Comparison of ENCODE assay signal across 9 mouse cellular contexts in the genomic region with DNA sequence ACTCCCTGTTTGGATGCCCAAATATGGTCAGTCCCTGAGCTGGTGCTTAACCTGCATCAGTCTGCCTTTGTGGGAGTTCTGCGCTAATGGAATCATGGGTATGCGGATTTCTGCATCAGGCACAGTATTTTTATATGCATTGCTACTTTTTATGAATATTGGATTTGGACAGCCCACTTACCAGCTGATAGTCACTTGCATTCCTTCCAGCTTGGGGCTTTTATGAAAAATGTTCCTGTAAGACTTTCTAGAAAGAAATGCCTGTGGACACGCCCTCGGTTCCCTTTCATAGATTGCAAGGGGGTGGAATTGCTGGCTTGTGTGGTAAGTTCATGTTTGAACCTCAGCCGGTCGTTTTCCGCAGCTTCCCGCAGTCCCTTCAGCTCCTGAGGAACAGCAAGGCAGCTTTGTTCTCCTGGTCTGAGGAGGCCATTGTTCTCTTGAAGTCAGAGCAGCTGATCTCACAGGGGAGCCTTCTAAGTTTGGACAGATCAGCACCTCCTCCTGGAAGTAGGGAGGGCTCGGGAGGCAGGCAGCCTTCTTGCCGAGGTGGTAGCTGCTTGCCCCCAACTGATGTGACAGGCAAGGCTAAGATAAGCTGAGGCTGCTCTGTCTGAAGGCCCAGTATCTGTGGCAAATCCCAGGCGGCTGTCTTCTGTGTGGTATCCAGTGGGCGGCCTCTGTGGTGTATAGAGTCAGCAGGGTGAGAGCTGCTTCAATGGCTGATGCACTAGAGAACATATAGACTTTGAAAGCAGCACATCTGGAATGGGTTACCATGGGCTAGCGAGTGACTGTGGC.
DNase-seq lines count a peak whose midpoint lies in the region; ATAC-seq lines count a peak whose summit lies in the region.
"Had no signal": no experiment of that assay in that cellular context is flagged by ENCODE, and none has a peak within 500 bp of the region (broad histone marks: within the 10 kb centered on the region; RNA-seq: fewer than 3 reads in every experiment).

No protein-coding gene starts in this region.

- H3K27ac ChIP-seq in heart, embryonic 10.5 days: peak overlapping the region; percentile 60
- H3K27ac ChIP-seq in neural tube, embryonic 15.5 days (replicated peaks): no peak overlapping the region
- H3K27ac ChIP-seq in limb, embryonic 11.5 days (replicated peaks; ENCODE audit: low read depth, low read length): no peak overlapping the region
- H3K27ac ChIP-seq: hindbrain, embryonic 15.5 days had no signal

- no peak overlapping the region for H3K4me2 ChIP-seq in neural tube, embryonic 15.5 days
- H3K4me2 ChIP-seq in limb, embryonic 11.5 days (ENCODE audit: low read depth, severe bottlenecking): no peak overlapping the region
- H3K4me2 ChIP-seq: hindbrain, embryonic 15.5 days had no signal

- DNase-seq in heart, embryonic 10.5 days (ENCODE audit: low spot score): no peak
- no peak for DNase-seq in heart, adult 9 months (ENCODE audit: low spot score in 2 of 2)
- peak; percentile 42 for DNase-seq in neural tube, embryonic 10.5 days (ENCODE audit: extremely low spot score, low spot score)
- peak; percentile 41 for DNase-seq in limb, embryonic 11.5 days (ENCODE audit: low spot score)
- peak; percentile 68 for DNase-seq in telencephalon, adult 2 months (ENCODE audit: low read depth, low spot score)

- peak overlapping the region; percentile 0; the same call in 1 of the 2 replicates for H3K4me3 ChIP-seq in heart, embryonic 10.5 days
- no peak overlapping the region for H3K4me3 ChIP-seq in neural tube, embryonic 15.5 days (replicated peaks)
- H3K4me3 ChIP-seq in limb, embryonic 11.5 days (ENCODE audit: low read depth, low read length): no peak overlapping the region
- H3K4me3 ChIP-seq: hindbrain, embryonic 15.5 days had no signal

- 17% methylated on average over 13 of the region's 13 CpGs for WGBS in heart, embryonic 10.5 days
- WGBS in neural tube, embryonic 15.5 days: 23% methylated on average over 13 of the region's 13 CpGs
- 35% methylated on average over 13 of the region's 13 CpGs for WGBS in limb, embryonic 11.5 days

- H3K9ac ChIP-seq in neural tube, embryonic 15.5 days (replicated peaks): no peak overlapping the region
- H3K9ac ChIP-seq in limb, embryonic 11.5 days (ENCODE audit: low read length): no peak overlapping the region
- H3K9ac ChIP-seq: hindbrain, embryonic 15.5 days had no signal

- H3K9me3 ChIP-seq in heart, embryonic 10.5 days: no peaks in the 10 kb centered on the region
- H3K9me3 ChIP-seq in neural tube, embryonic 15.5 days (replicated peaks): no peaks in the 10 kb centered on the region
- H3K9me3 ChIP-seq in limb, embryonic 11.5 days (ENCODE audit: control insufficient read depth, low read length): no peaks in the 10 kb centered on the region
- H3K9me3 ChIP-seq: hindbrain, embryonic 15.5 days had no signal

- ATAC-seq in neural tube, embryonic 15.5 days (ENCODE audit: low FRiP score): no peak
- ATAC-seq in limb, embryonic 11.5 days (ENCODE audit: insufficient number of reproducible peaks, low FRiP score, low TSS enrichment, low read depth): no peak
- no peak for ATAC-seq in cerebellum, adult (ENCODE audit: insufficient number of reproducible peaks, low FRiP score, low TSS enrichment)
- no peak for ATAC-seq in inflammation-experienced regulatory T-cells, adult 6 months

- H3K27me3 ChIP-seq in heart, embryonic 10.5 days (ENCODE audit: insufficient read depth, poor library complexity, severe bottlenecking): peaks cover 15% of the 10 kb centered on the region; the same call in 1 of the 2 replicates
- no peaks in the 10 kb centered on the region for H3K27me3 ChIP-seq in neural tube, embryonic 15.5 days (replicated peaks)
- no peaks in the 10 kb centered on the region for H3K27me3 ChIP-seq in limb, embryonic 11.5 days (ENCODE audit: control insufficient read depth, insufficient read depth, low read length)

- H3K4me1 ChIP-seq in heart, embryonic 10.5 days: peaks cover 38% of the 10 kb centered on the region
- peaks cover 15% of the 10 kb centered on the region for H3K4me1 ChIP-seq in neural tube, embryonic 15.5 days
- peaks cover 10% of the 10 kb centered on the region; the same call in 1 of the 2 replicates for H3K4me1 ChIP-seq in limb, embryonic 11.5 days (ENCODE audit: control insufficient read depth, insufficient read depth, low read length)

- no peaks in the 10 kb centered on the region for H3K36me3 ChIP-seq in heart, embryonic 10.5 days
- no peaks in the 10 kb centered on the region for H3K36me3 ChIP-seq in neural tube, embryonic 15.5 days
- H3K36me3 ChIP-seq in limb, embryonic 11.5 days (ENCODE audit: control insufficient read depth, insufficient read depth, low read length): no peaks in the 10 kb centered on the region

Comparison
In these comparisons a context has a peak if more than half of its experiments do, and no peak if none do; other contexts are left out.
1. DNase-seq: peak in neural tube, embryonic 10.5 days (single experiment), limb, embryonic 11.5 days (single experiment) and telencephalon, adult 2 months (single experiment); none in heart, embryonic 10.5 days (single experiment) and heart, adult 9 months (0 of 2).